19 mouse cellular contexts compared by ENCODE assay signal in the genomic region with DNA sequence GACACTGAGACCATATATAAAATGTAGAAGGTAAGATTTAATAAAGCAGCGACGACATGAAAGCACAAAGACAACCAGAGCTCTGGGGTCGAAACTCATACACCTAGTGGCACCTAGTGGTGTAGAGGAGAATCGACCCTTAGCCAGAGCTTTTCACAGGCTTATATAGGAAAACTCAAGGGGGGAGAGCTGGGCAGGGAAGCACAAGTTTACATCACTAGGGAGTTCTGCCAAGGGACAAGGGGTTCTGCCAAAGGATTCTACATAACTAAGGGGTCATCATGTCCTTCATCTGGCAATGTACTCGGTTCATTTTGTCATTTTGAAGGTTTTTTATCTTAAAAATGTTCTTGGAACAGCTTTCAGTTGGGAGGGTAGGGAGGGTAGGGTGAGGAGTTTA. TPM values are rescaled to one million over a fixed set of nuclear protein-coding genes. Genes with fewer than 3 reads are reported as not detected.
A peak's percentile ranks its signal among the peaks of the same experiment; 100 is the strongest.
DNase-seq lines count a peak whose midpoint lies in the region; TF ChIP-seq lines count a peak whose summit lies in the region.
"Not testable (repeated sequence)": the region's sequence is repeated elsewhere in the genome, so short reads cannot be mapped to it uniquely, and the experiment has no call there.
"Had no signal": no experiment of that assay in that cellular context is flagged by ENCODE, and none has a peak within 500 bp of the region (broad histone marks: within the 10 kb centered on the region; RNA-seq: fewer than 3 reads in every experiment).

No protein-coding gene starts in this region.

- DNase-seq in adrenal gland, postnatal 4 days (ENCODE audit: low spot score in 2 of 2) = peak; percentile 7 to 14
- DNase-seq in gastrocnemius, adult 2 months = peak; percentile 14
- DNase-seq in heart, postnatal 14 days = peak; percentile 26 to 37
- peak; percentile 37 for DNase-seq in kidney, postnatal 14 days
- DNase-seq in lung, postnatal 10 days = peak; percentile 57
- DNase-seq in spleen, postnatal 10 days (ENCODE audit: low spot score in 2 of 2) = peak; percentile 5 to 17
- DNase-seq in urinary bladder, adult 2 months (ENCODE audit: low spot score) = peak; percentile 21

- intact Hi-C loops in gastrocnemius, adult 2 months (cut with DNase I); heart, postnatal 14 days (cut with DNase I): not testable (repeated sequence)

- not testable (repeated sequence) for TF ChIP-seq CTCF in gastrocnemius, adult 2 months (IDR thresholded peaks at IDR 0.05)

- H3K27ac ChIP-seq in gastrocnemius, adult 2 months = not testable (repeated sequence)

- not testable (repeated sequence) for H3K4me3 ChIP-seq in gastrocnemius, adult 2 months

RNA-seq across cellular contexts. Expression of gene Gm20777, which starts 42.7 kb away (rescaled TPM):
- not detected for total RNA-seq in adrenal gland, postnatal 4 days (2021)
- not detected for total RNA-seq in gastrocnemius, adult 2 months (2021)
- total RNA-seq in heart, postnatal 14 days (2021) = not detected
- polyA plus RNA-seq in urinary bladder, adult 2 months (2012; rRNA removed) = not detected in 2 replicates
- total RNA-seq: CH12.LX; left cerebral cortex, postnatal 14 days; liver, adult 2 months; neutrophil, adult 5-6 weeks had no signal
- polyA plus RNA-seq: activated CD4-positive, CD25-positive, alpha-beta regulatory T cell, adult 4 months; embryonic facial prominence, embryonic 15.5 days; forebrain, embryonic 12.5 days; heart, embryonic 12.5 days; hindbrain, embryonic 13.5 days; intestine, embryonic 16.5 days; liver, adult 2 months; lung, embryonic 16.5 days; midbrain, embryonic 11.5 days had no signal
